Mouse (Mus musculus): ENCODE measurements around the gene Sigirr.
A peak's percentile ranks its signal among the peaks of the same experiment; 100 is the strongest.

DNA sequence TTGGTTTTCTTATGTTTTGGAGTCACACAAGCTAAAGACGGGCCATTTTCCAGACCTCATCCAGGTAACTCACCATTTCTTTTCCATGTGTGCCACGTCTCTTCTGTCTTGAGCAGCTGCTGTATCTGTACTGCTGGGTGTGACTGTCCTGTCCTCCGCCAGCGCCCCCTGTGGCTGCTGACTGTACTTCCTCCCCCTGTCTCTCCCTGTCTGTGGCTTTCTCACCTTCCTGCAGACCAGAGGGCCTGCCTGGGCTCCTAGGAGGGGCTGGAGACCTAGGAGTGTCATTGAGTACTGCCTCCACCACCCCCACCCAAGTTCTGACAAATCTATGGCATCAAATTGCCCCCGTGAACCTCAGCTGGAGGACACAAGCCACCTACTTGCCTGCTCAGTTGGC is 42.7 kb upstream of the Sigirr start:
- TF ChIP-seq POLR2A (IDR thresholded peaks at IDR 0.05; ENCODE audit: control insufficient read depth in 1 of 2, insufficient read depth in 1 of 2, low read depth in 1 of 2, low read length in 2 of 2, poor library complexity in 1 of 2) (no peak), USF1 (IDR thresholded peaks at IDR 0.05; ENCODE audit: low read depth, low read length) (no peak), CTCF (IDR thresholded peaks at IDR 0.05 in 2 of 3, conservative IDR thresholded peaks at IDR 0.05 in 1 of 3; ENCODE audit: control insufficient read depth in 1 of 3, insufficient read depth in 1 of 3, low read depth in 2 of 3, low read length in 3 of 3, poor library complexity in 1 of 3, severe bottlenecking in 1 of 3) (peak; percentile 72 to 84 (median 75))
